Mouse (Mus musculus) ES-E14 (cell line): Measurements from ENCODE around the gene Tubgcp5. TPM values are rescaled to one million over a fixed set of nuclear protein-coding genes. Genes with fewer than 3 reads are reported as not detected.

Source experiments
- DNase-seq: peaks from one replicate; pipeline ENCODE4 v3.0.0-alpha.2; 2013; ENCODE audit warnings: low read depth, low spot score
- H3K27ac ChIP-seq: 2 replicates; pipeline ENCODE4 v1.5.1; 2012; ENCODE audit warnings: low read depth, mild to moderate bottlenecking, low read length, moderate library complexity, mixed read lengths; ENCODE audit not compliant: poor library complexity, insufficient read depth, severe bottlenecking
- H3K36me3 ChIP-seq: 2 replicates; pipeline ENCODE4 v1.6.1; 2012; ENCODE audit warnings: mild to moderate bottlenecking, low read length, moderate library complexity, mixed read lengths; ENCODE audit not compliant: control insufficient read depth, poor library complexity, insufficient read depth, severe bottlenecking
- H3K4me1 ChIP-seq, 2 experiments: fragments of 150-350 bp in 1 of 2; sonication (generic) in 1 of 2; 2 replicates each; pipeline ENCODE4 v1.6.1; 2012; ENCODE audit warnings: low read length in 2 of 2, mild to moderate bottlenecking in 1 of 2, mixed read lengths in 1 of 2; ENCODE audit not compliant: control insufficient read depth in 2 of 2, insufficient read depth in 2 of 2, poor library complexity in 1 of 2
- H3K4me3 ChIP-seq, 2 experiments: fragments of 150-350 bp in 1 of 2; sonication (generic) in 1 of 2; 2 replicates each; pipeline ENCODE4 v1.5.1; 2012; ENCODE audit warnings: low read length in 2 of 2, low read depth in 1 of 2, mild to moderate bottlenecking in 1 of 2, mixed read lengths in 1 of 2; ENCODE audit not compliant: insufficient read depth in 1 of 2, poor library complexity in 1 of 2, severe bottlenecking in 1 of 2
- H3K9ac ChIP-seq: 2 replicates; pipeline ENCODE4 v1.6.1; 2012; ENCODE audit warnings: low read depth, mild to moderate bottlenecking, low read length, mixed read lengths; ENCODE audit not compliant: poor library complexity, insufficient read depth, severe bottlenecking
- H3K9me3 ChIP-seq: fragments of 150-350 bp; sonication (generic); 2 replicates; pipeline ENCODE4 v1.6.1; 2012; ENCODE audit warnings: low read depth, mild to moderate bottlenecking, low read length; ENCODE audit not compliant: control insufficient read depth, insufficient read depth
- CHD2 ChIP-seq: IDR thresholded peaks from 2 replicates; pipeline ENCODE4 v1.6.1; 2014; ENCODE audit warnings: mild to moderate bottlenecking, low read depth, low read length, inconsistent platforms
- HCFC1 ChIP-seq: IDR thresholded peaks from 2 replicates; pipeline ENCODE4 v1.6.1; 2012; ENCODE audit warnings: low read length, inconsistent platforms, borderline replicate concordance; ENCODE audit not compliant: insufficient read depth
- MAFK ChIP-seq: IDR thresholded peaks from 2 replicates; pipeline ENCODE4 v1.6.1; 2014; ENCODE audit warnings: mild to moderate bottlenecking, low read depth, low read length, inconsistent platforms; ENCODE audit not compliant: insufficient read depth
- ZC3H11A ChIP-seq: IDR thresholded peaks from 2 replicates; pipeline ENCODE4 v1.6.1; 2012; ENCODE audit warnings: low read depth, mild to moderate bottlenecking, inconsistent platforms, low read length, borderline replicate concordance
- ZNF384 ChIP-seq: IDR thresholded peaks from 2 replicates; pipeline ENCODE4 v1.6.1; 2012; ENCODE audit warnings: low read depth, low read length, inconsistent platforms
- in situ Hi-C, 2 experiments: fragments of 600-800 bp; cut with MboI; formaldehyde crosslinking; loops; one replicate each; pipeline ENCODE4 v1.15.1; 2025; ENCODE audit warnings: low sequenced_read_pairs in 2 of 2, inconsistent platforms in 1 of 2; ENCODE audit not compliant: unreplicated experiment in 2 of 2
- total RNA-seq: library from RNA; depleted of rRNA; stranded (reverse); fragments of 300-350 nt; gene quantifications from 2 replicates; pipeline ENCODE4 v1.2.3, GENCODE M21; 2012

The Tubgcp5 gene
- total RNA-seq, 1 experiment, result 25.7 TPM

- no peak for TF ChIP-seq HCFC1
- TF ChIP-seq MAFK, result no peak
- no peak for TF ChIP-seq ZNF384
- TF ChIP-seq ZC3H11A, result no peak
- TF ChIP-seq CHD2, result no peak
Measured at GRCm38 (mm10) chr7:55793236-55793951, 560 bp upstream of the Tubgcp5 start.

DNA sequence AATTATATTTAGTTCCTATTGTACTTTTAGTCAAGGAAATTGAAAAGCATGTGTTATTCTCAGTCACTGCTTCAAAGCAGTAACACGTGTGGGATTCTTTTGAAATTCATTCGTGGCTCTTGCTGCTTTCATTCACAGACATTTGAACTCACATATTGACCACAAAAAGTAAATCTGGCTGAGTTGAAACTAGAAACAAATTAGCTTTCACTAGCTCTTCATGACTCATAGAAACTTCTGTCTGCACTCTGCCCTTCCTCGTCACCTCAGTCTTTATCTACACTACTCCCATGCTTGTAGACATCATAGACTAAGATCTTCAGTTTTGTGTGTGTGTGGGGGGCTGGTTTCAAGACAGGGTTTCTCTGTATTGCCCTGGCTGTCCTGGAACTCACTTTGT is 6.0 kb downstream of the Tubgcp5 start:
- Histone ChIP-seq H3K9ac (no peak overlapping the region), H3K9me3 (no peaks in the 10 kb centered on the region), H3K27ac (no peak overlapping the region), H3K36me3 (peaks cover 20% of the 10 kb centered on the region), H3K4me3 (no peak overlapping the region), H3K4me1 (no peaks in the 10 kb centered on the region)
- TF ChIP-seq ZNF384 (no peak), ZC3H11A (no peak), MAFK (no peak), HCFC1 (no peak), CHD2 (no peak)
- in situ Hi-C loops, result no loop called here
- DNase-seq, result no peak

More at GRCm38 (mm10) chr7:55793236-55793951, 560 bp upstream of the Tubgcp5 start:
- peak overlapping the region; percentile 85 to 92 for H3K4me3 ChIP-seq
- peak overlapping the region; percentile 80; the same call in 1 of the 2 replicates for H3K9ac ChIP-seq
- H3K36me3 ChIP-seq, result peaks cover 9% of the 10 kb centered on the region
- in situ Hi-C loops, result no loop called here
- DNase-seq, result no peak
- H3K9me3 ChIP-seq, result no peaks in the 10 kb centered on the region
- no peak overlapping the region for H3K27ac ChIP-seq
- 0 out of 4 replicates have a peak, but pooled peaks cover 0 to 2% of the 10 kb centered on the region in 2 experiments for H3K4me1 ChIP-seq

DNA sequence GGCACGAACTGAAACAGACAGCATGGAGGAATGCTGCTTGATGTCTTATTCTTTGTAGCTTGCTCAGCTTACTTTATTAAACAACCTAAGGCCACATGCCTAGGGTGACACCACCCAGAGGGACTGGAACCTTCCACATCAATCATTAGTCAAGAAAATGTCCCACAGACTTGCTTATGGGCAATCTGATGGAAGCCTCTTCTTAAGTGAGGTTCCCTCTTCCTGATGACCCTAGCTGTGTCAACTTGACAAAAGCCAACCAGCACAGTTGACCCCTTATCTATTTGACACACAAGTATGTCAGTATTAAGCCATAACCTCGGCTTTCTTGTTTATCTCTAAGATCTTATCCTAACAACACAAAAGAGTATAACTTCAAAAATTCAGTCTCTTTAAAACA is 16.0 kb downstream of the Tubgcp5 start:
- Histone ChIP-seq H3K27ac (no peak overlapping the region), H3K4me3 (no peak overlapping the region), H3K4me1 (no peaks in the 10 kb centered on the region), H3K36me3 (peaks cover 26% of the 10 kb centered on the region), H3K9ac (no peak overlapping the region), H3K9me3 (no peaks in the 10 kb centered on the region)
- in situ Hi-C loops, result no loop called here
- no peak for DNase-seq
- no peak for TF ChIP-seq CHD2
- TF ChIP-seq ZNF384, result no peak
- no peak for TF ChIP-seq MAFK
- TF ChIP-seq HCFC1, result no peak
- no peak for TF ChIP-seq ZC3H11A

DNA sequence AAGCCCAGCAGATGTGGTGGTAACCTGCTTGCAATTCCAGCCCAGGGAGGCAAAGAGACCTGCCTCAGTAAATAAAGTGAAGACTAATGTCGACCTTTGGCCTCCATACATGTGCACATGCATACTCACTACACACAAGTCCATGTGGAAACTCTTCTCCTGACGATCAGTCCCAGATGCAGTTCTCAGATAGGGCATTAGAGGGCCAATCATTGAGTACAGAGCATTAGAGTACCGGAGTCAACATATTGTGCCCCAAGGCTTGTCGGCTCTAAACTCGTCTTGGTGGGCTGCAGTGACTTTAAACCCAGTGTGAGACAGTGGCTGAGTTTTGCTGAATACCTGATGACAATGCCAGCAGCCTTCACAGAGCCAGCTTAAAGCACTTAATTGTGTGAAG is 30.5 kb downstream of the Tubgcp5 start:
- no peak for TF ChIP-seq MAFK
- no peak for TF ChIP-seq HCFC1
- no peak for TF ChIP-seq CHD2
- no peak for TF ChIP-seq ZC3H11A
- TF ChIP-seq ZNF384, result no peak
- Histone ChIP-seq H3K27ac (no peak overlapping the region), H3K36me3 (peaks cover 9% of the 10 kb centered on the region), H3K4me1 (no peaks in the 10 kb centered on the region), H3K9me3 (no peaks in the 10 kb centered on the region), H3K9ac (no peak overlapping the region), H3K4me3 (no peak overlapping the region)
- no peak for DNase-seq
- in situ Hi-C loops, result no loop called here
